ENCODE assay signal across 16 mouse cellular contexts in genomic region chr1:80010724-80011123, GRCm38 (mm10).
DNase-seq lines count a peak whose midpoint lies in the region; ATAC-seq lines count a peak whose summit lies in the region.
"Had no signal": no experiment of that assay in that cellular context is flagged by ENCODE, and none has a peak within 500 bp of the region (broad histone marks: within the 10 kb centered on the region; RNA-seq: fewer than 3 reads in every experiment).

No protein-coding gene starts in this region.

- ATAC-seq in hindbrain, embryonic 16.5 days, result 0 out of 2 replicates have a peak, but pooled peaks have one; percentile 24
- ATAC-seq in hindbrain, embryonic 12.5 days (ENCODE audit: low FRiP score), result no peak
- ATAC-seq: forebrain, embryonic 16.5 days had no signal

- no peak overlapping the region for H3K4me2 ChIP-seq in hindbrain, embryonic 16.5 days (ENCODE audit: low read length)
- H3K4me2 ChIP-seq in hindbrain, embryonic 12.5 days (replicated peaks), result no peak overlapping the region
- H3K4me2 ChIP-seq: limb, embryonic 15.5 days had no signal

- WGBS in hindbrain, embryonic 16.5 days, result 37% methylated on average over 4 of the region's 4 CpGs
- 55% methylated on average over 4 of the region's 4 CpGs for WGBS in hindbrain, embryonic 12.5 days

- H3K9me3 ChIP-seq in hindbrain, embryonic 16.5 days (ENCODE audit: control insufficient read depth, low read length), result no peaks in the 10 kb centered on the region
- H3K9me3 ChIP-seq in hindbrain, embryonic 12.5 days (replicated peaks), result no peaks in the 10 kb centered on the region
- H3K9me3 ChIP-seq: limb, embryonic 15.5 days had no signal

- intact Hi-C loops in heart, postnatal 10 days (cut with DNase I), result no loop called here

- peak; percentile 11 to 32 for DNase-seq in kidney, postnatal 4 days
- DNase-seq in kidney, postnatal 25 days, result no peak
- DNase-seq in heart, adult 9 months (ENCODE audit: low spot score in 2 of 2), result peak; percentile 37 to 76
- DNase-seq in heart, postnatal 10 days, result peak; percentile 45 to 57
- no peak for DNase-seq in yolk sac, embryonic 10.5 days (ENCODE audit: low spot score)
- DNase-seq: cerebellum, postnatal 10 days; embryo, embryonic 11 days; gastrocnemius, postnatal 10 days; kidney, adult 9 months; midbrain, embryonic 14.5 days; thymus, postnatal 4 days had no signal

- no peaks in the 10 kb centered on the region for H3K36me3 ChIP-seq in hindbrain, embryonic 16.5 days (ENCODE audit: control insufficient read depth, insufficient read depth, low read length)
- H3K36me3 ChIP-seq in hindbrain, embryonic 12.5 days, result no peaks in the 10 kb centered on the region
- H3K36me3 ChIP-seq: limb, embryonic 15.5 days had no signal

- H3K9ac ChIP-seq in hindbrain, embryonic 16.5 days (ENCODE audit: low read depth, low read length), result no peak overlapping the region
- no peak overlapping the region for H3K9ac ChIP-seq in hindbrain, embryonic 12.5 days
- H3K9ac ChIP-seq: limb, embryonic 15.5 days had no signal

- H3K4me3 ChIP-seq in hindbrain, embryonic 16.5 days (ENCODE audit: low read length), result no peak overlapping the region
- no peak overlapping the region for H3K4me3 ChIP-seq in hindbrain, embryonic 12.5 days
- H3K4me3 ChIP-seq: limb, embryonic 15.5 days had no signal

- no peak overlapping the region for H3K27ac ChIP-seq in hindbrain, embryonic 16.5 days (ENCODE audit: low read depth, low read length)
- no peak overlapping the region for H3K27ac ChIP-seq in hindbrain, embryonic 12.5 days
- H3K27ac ChIP-seq: limb, embryonic 15.5 days; macrophage had no signal

- H3K27me3 ChIP-seq in hindbrain, embryonic 16.5 days (replicated peaks; ENCODE audit: control insufficient read depth, insufficient read depth, low read length), result no peaks in the 10 kb centered on the region
- no peaks in the 10 kb centered on the region for H3K27me3 ChIP-seq in hindbrain, embryonic 12.5 days
- H3K27me3 ChIP-seq: limb, embryonic 15.5 days had no signal

- no peaks in the 10 kb centered on the region for H3K4me1 ChIP-seq in hindbrain, embryonic 16.5 days (ENCODE audit: control insufficient read depth, insufficient read depth, low read depth, low read length)
- H3K4me1 ChIP-seq in hindbrain, embryonic 12.5 days, result no peaks in the 10 kb centered on the region
- H3K4me1 ChIP-seq: limb, embryonic 15.5 days had no signal

Comparison
In these comparisons a context has a peak if more than half of its experiments do, and no peak if none do; other contexts are left out.
1. DNase-seq: peak in kidney, postnatal 4 days (2 of 2), heart, adult 9 months (2 of 2) and heart, postnatal 10 days (2 of 2); none in kidney, postnatal 25 days (0 of 2) and yolk sac, embryonic 10.5 days (single experiment).